Mouse (Mus musculus): ENCODE results near the gene Zfhx2. TPM values are rescaled to one million over a fixed set of nuclear protein-coding genes. Genes with fewer than 3 reads are reported as not detected.

Gene Zfhx2
- total and polyA plus RNA-seq, 3 experiments = 0.07 to 0.59 (median 0.30) TPM

DNA sequence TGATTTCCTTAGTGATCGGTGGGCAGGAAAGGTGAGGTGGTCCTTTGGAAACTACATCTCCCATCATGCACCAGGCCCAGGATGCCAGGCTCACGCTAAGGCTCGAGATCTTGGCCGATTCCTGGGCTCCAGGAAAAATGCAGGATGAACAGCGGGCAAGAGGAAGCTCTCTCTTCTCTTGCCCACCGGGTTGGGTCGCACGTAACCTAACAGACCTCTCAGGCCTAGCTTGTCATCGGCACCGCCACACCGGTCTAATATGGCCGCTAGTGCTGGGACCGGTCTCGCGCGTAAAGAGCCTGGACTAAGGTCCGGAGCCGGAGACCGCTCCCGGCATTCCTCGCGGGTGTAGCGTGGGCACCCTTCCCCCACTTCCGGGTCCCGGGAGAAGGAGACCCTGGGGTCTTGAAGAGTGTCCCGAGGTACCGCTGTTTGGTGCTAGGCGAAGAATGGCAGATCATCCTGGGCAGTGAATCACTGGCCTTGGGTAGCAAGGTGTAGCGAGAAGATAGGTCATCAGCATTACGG, 2.6 kb upstream of the Zfhx2 start, which contains the start of gene Thtpa:
Gene Thtpa, plus strand, starts transcription at position 81 of the 528 bp plus-strand sequence.
- in situ Hi-C loops (cut with MboI; ENCODE audit: low pct_ligation_motif_present, low pct_unique_long_range_greater_than_20kb, low sequenced_read_pairs) (no loop called here), dilution Hi-C loops (cut with MboI; ENCODE audit: extremely low pct_ligation_motif_present, extremely low pct_unique_long_range_greater_than_20kb, low sequenced_read_pairs) (no loop called here)
- Histone ChIP-seq H3K27me3 (replicated peaks) (peaks cover 2% of the 10 kb centered on the region), H3K27ac (ENCODE audit: insufficient read depth, low read depth) (no peak within 1 kb of the TSS), H3K4me1 (ENCODE audit: control insufficient read depth in 1 of 2, insufficient read depth in 2 of 2) (peaks cover 6 to 45% of the 10 kb centered on the region in 2 experiments), H3K4me3 (replicated peaks in 1 of 3; ENCODE audit: low read depth in 2 of 3, low read length in 2 of 3, poor library complexity in 1 of 3) (peak within 1 kb of the TSS; percentile 54 to 71 (median 66)), H3K9me3 (replicated peaks; ENCODE audit: low read length) (no peaks in the 10 kb centered on the region), H3K79me2 (replicated peaks; ENCODE audit: control insufficient read depth, extremely low read depth, insufficient read depth, poor library complexity, severe bottlenecking) (no peaks in the 10 kb centered on the region), H3K9ac (ENCODE audit: insufficient read depth, low read depth) (no peak within 1 kb of the TSS), H3K36me3 (replicated peaks in 1 of 2; ENCODE audit: control insufficient read depth in 1 of 2, insufficient read depth in 1 of 2, low read length in 1 of 2) (peaks cover 1 to 34% of the 10 kb centered on the region in 2 experiments), H3K4me2 (ENCODE audit: insufficient read depth, low read depth, poor library complexity, severe bottlenecking) (no peak within 1 kb of the TSS)
- TF ChIP-seq MXI1 (IDR thresholded peaks at IDR 0.05; ENCODE audit: low read depth, low read length) = no peak; the same call in 1 of the 2 replicates
- no peak for TF ChIP-seq MAZ (IDR thresholded peaks at IDR 0.05; ENCODE audit: low read depth, low read length)
- TF ChIP-seq PAX5 (IDR thresholded peaks at IDR 0.05; ENCODE audit: low read length) = no peak
- peak; percentile 54; the same call in 1 of the 2 replicates for TF ChIP-seq SIN3A (IDR thresholded peaks at IDR 0.05; ENCODE audit: low read length)
- no peak for TF ChIP-seq ZNF384 (IDR thresholded peaks at IDR 0.05; ENCODE audit: low read depth, low read length)
- peak; percentile 68; the same call in 1 of the 2 replicates for TF ChIP-seq MAX (IDR thresholded peaks at IDR 0.05; ENCODE audit: low read length)
- TF ChIP-seq CTCF (conservative IDR thresholded peaks at IDR 0.05 in 1 of 2, IDR thresholded peaks at IDR 0.05 in 1 of 2; ENCODE audit: low read depth in 2 of 2, low read length in 2 of 2) = no peak
- TF ChIP-seq POLR2AphosphoS2 (IDR thresholded peaks at IDR 0.05; ENCODE audit: low read depth, low read length) = no peak
- TF ChIP-seq UBTF (IDR thresholded peaks at IDR 0.05; ENCODE audit: low read depth, low read length) = no peak
- TF ChIP-seq TCF12 (IDR thresholded peaks at IDR 0.05; ENCODE audit: low read depth, low read length) = peak; percentile 31; the same call in 1 of the 2 replicates
- TF ChIP-seq TBP (conservative IDR thresholded peaks at IDR 0.05; ENCODE audit: low read depth, low read length) = no peak
- TF ChIP-seq MYC (IDR thresholded peaks at IDR 0.05; ENCODE audit: low read depth, low read length) = no peak; the same call in 1 of the 2 replicates
- no peak for TF ChIP-seq ETS1 (conservative IDR thresholded peaks at IDR 0.05; ENCODE audit: low read depth, low read length)
- peak; percentile 56 for TF ChIP-seq POLR2A (IDR thresholded peaks at IDR 0.05; ENCODE audit: low read depth, low read length)
- TF ChIP-seq MAFK (IDR thresholded peaks at IDR 0.05; ENCODE audit: insufficient replicate concordance, low read length) = no peak
- TF ChIP-seq KAT2A (IDR thresholded peaks at IDR 0.05; ENCODE audit: insufficient replicate concordance, low read length) = peak; percentile 66; the same call in 1 of the 2 replicates
- no peak for TF ChIP-seq IRF4 (IDR thresholded peaks at IDR 0.05; ENCODE audit: low read depth, low read length)
- TF ChIP-seq EP300 (IDR thresholded peaks at IDR 0.05; ENCODE audit: low read length) = no peak
- TF ChIP-seq BHLHE40 (IDR thresholded peaks at IDR 0.05; ENCODE audit: low read depth, low read length) = no peak
- TF ChIP-seq MEF2A (IDR thresholded peaks at IDR 0.05; ENCODE audit: borderline replicate concordance, low read depth, low read length) = 0 out of 2 replicates have a peak, but pooled peaks have one; percentile 13
- TF ChIP-seq ELF1 (IDR thresholded peaks at IDR 0.05; ENCODE audit: low read depth, low read length) = peak; percentile 88
- no peak for TF ChIP-seq ZC3H11A (IDR thresholded peaks at IDR 0.05; ENCODE audit: low read depth, low read length)
- 0 out of 2 replicates have a peak, but pooled peaks have one; percentile 31 for TF ChIP-seq NRF1 (IDR thresholded peaks at IDR 0.05; ENCODE audit: low read depth, low read length)
- TF ChIP-seq E2F4 (IDR thresholded peaks at IDR 0.05; ENCODE audit: insufficient replicate concordance, low read depth, low read length) = no peak
- TF ChIP-seq ZKSCAN1 (IDR thresholded peaks at IDR 0.05; ENCODE audit: borderline replicate concordance, low read depth, low read length) = no peak
- no peak for TF ChIP-seq RAD21 (IDR thresholded peaks at IDR 0.05; ENCODE audit: low read depth, low read length)
- no peak for TF ChIP-seq SMC3 (IDR thresholded peaks at IDR 0.05; ENCODE audit: low read depth, low read length)
- peak; percentile 46; the same call in 1 of the 2 replicates for TF ChIP-seq NELFE (IDR thresholded peaks at IDR 0.05; ENCODE audit: low read depth, low read length)
- TF ChIP-seq RCOR1 (conservative IDR thresholded peaks at IDR 0.05; ENCODE audit: low read depth, low read length) = no peak
- TF ChIP-seq ZMIZ1 (IDR thresholded peaks at IDR 0.05; ENCODE audit: low read depth, low read length) = no peak
- peak; percentile 88 for TF ChIP-seq HCFC1 (IDR thresholded peaks at IDR 0.05; ENCODE audit: low read depth, low read length)
- TF ChIP-seq CHD2 (IDR thresholded peaks at IDR 0.05; ENCODE audit: low read length) = peak; percentile 68
- TF ChIP-seq USF2 (conservative IDR thresholded peaks at IDR 0.05; ENCODE audit: low read depth, low read length) = no peak
- no peak for TF ChIP-seq JUND (conservative IDR thresholded peaks at IDR 0.05; ENCODE audit: low read depth, low read length)
- no peak for TF ChIP-seq USF1 (IDR thresholded peaks at IDR 0.05; ENCODE audit: low read depth, low read length)
- TF ChIP-seq GABPA (IDR thresholded peaks at IDR 0.05; ENCODE audit: insufficient replicate concordance, low read depth, low read length) = no peak; the same call in 1 of the 2 replicates
- no peak for TF ChIP-seq CHD1 (IDR thresholded peaks at IDR 0.05; ENCODE audit: low read depth, low read length)
- no peak for TF ChIP-seq JUN (IDR thresholded peaks at IDR 0.05; ENCODE audit: insufficient read depth, low read depth, low read length)
- DNase-seq (ENCODE audit: extremely low read depth) = peak; percentile 72
